Mouse (Mus musculus) embryo, embryonic 10.5 days (tissue): ENCODE measurements around the gene Shoc2.

Experiments
- DNase-seq: peaks from one replicate; pipeline ENCODE4 v3.0.0-alpha.2; 2015; ENCODE audit warnings: low spot score

Shoc2 gene

DNA sequence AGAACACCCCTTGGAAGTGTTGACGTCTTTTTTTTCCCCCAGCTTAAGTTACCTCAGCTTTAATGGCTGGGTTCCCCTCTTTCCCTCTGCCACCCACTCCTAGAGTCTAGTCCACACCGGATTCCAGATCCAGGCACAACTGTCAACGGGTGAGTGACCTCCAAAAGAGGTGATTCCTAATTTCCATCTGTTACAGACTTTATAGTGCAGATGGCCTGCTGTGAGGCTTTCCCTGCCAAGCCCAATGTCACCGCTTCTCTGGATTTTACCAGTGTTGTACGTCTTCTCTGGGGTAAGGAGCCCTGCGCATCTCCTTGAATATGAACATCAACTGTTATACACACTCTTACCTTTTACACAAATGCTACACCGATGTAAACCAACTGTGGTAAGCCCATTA lies 95.3 kb downstream of the Shoc2 start:
- DNase-seq, result no peak

GRCm38 (mm10) chr19:54040356-54041028 lies 96.4 kb downstream of the Shoc2 start:
- no peak for DNase-seq

- peak; percentile 14 for DNase-seq
Observed at GRCm38 (mm10) chr19:54041029-54041367, 96.9 kb downstream of the Shoc2 start.

- DNase-seq, result no peak
Observed at GRCm38 (mm10) chr19:54043851-54044250, 99.7 kb downstream of the Shoc2 start, which contains the start of gene Adra2a. Gene Adra2a (plus strand): TSS chr19:54044151.

DNA sequence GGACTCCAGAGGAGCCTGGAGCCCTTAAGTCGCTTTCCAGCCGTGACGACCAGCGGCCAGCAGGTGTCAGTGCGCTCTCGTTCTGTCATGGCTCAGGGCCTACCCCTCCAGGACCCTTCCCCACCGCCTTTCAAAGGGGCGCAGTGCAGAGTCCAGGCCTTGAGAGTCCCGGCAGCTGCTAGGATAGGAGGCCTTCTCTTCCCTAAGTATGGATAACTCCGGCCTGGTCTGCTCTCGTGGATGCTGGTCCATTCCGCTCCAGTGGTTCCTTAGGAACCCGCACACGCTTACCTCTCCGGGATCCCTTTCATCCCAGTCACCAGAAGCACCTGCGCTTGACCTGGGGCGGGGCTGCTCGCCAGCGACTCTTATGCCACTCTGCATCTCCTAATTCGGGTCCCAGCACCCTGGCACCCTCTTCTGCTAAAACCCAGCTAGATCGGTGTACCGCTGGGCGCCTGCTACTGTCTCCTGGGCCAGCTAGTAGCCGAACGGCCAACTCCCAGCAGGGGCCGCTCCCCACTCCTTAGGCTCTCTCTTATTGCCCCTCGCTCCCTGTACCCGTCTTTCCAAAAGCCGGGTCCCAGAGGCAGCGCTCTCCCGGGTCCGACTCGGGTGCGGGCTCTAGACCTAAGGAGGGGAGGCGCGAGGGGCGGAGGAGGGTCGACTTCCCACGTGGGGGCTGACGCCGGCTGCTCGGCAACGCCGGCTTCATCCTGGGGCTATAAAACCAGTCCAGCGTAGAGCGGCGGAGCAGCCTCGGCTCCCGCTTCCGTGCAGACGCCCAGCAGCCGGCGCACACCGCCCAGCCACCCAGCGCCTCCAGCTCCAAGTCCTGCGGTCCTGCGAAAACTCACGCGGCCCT lies 100.6 kb downstream of the Shoc2 start:
- DNase-seq, result peak; percentile 94

- peak; percentile 45 for DNase-seq
Observed at GRCm38 (mm10) chr19:54045412-54045811, 101.3 kb downstream of the Shoc2 start.

DNA sequence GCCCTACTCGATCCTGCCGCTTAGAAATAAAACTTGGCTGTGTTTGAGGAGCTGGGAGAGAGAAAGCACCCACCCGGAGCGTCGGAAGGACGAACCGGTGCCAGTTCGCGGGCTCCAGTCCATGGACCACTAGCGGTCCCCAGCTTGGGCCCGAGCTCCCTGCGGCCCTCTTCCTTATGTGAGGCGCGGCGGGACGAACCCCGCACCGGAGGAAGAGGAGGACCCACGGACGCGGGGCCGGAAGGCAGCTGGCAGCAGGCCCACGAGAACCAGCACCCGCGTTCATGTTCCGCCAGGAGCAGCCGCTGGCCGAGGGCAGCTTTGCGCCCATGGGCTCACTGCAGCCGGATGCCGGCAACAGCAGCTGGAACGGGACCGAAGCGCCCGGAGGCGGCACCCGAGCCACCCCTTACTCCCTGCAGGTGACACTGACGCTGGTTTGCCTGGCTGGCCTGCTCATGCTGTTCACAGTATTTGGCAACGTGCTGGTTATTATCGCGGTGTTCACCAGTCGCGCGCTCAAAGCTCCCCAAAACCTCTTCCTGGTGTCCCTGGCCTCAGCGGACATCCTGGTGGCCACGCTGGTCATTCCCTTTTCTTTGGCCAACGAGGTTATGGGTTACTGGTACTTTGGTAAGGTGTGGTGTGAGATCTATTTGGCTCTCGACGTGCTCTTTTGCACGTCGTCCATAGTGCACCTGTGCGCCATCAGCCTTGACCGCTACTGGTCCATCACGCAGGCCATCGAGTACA lies 102.0 kb downstream of the Shoc2 start:
- peak; percentile 36 for DNase-seq

- DNase-seq, result no peak
Observed at GRCm38 (mm10) chr19:54046684-54047070, 102.6 kb downstream of the Shoc2 start.

DNA sequence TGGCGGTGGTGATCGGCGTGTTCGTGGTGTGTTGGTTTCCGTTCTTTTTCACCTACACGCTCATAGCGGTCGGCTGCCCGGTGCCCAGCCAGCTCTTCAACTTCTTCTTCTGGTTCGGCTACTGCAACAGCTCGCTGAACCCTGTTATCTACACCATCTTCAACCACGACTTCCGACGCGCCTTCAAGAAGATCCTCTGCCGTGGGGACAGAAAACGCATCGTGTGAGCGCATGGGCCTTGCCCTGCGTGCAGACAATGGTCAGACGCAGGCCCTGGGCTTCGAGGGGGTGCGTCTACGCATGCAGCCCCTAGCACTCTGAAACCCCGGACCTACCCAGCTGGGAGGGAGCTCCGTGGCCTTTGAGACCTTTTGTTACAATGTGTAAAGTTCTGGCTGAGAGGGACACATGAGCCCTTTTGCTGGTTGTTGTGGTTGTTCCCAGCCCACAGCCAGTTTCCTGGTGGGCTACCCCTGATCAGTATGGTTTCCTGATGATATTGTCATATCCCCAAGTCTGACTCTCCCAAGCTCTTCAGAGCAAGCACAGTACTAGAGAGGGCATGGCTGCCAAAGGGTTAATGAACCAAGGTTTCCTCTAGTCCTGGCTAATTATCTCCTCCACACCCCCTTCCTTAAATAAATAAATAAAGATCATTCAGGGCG lies 103.4 kb downstream of the Shoc2 start:
- no peak for DNase-seq

DNA sequence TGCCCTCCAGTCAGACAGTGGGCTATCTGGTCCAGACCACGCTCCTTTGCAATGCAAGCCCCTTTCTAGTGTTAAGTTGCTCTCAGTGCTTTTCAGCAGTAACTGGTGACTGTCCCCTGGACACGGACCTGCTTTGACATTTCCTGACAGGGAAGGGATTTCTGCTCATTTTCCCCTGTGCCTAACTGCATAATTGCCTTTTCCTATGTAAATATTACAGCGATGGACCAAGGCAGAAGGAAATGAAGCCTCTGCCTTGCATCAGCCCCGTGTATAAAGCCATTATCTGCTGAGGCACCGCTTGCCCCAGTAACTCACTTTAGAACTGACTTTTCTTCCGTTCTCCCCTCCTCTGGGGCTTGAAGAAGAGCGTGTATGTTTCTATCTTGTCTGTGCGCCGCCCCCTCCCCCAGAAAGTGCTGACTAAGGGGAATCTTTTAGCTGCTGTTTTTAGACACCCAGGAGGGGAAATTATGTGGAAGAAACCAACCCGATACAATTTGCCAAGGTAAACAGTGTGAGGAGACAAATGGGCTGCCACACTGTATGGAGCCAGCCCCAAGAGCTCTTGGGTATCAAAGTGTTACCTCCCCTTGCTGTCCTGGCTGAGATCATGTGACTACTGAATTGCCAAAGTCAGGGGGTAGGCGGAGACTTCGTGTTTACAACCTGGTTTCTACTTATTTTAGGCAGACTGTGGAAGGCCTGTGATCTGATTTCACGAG lies 104.2 kb downstream of the Shoc2 start:
- peak; percentile 22 for DNase-seq

DNA sequence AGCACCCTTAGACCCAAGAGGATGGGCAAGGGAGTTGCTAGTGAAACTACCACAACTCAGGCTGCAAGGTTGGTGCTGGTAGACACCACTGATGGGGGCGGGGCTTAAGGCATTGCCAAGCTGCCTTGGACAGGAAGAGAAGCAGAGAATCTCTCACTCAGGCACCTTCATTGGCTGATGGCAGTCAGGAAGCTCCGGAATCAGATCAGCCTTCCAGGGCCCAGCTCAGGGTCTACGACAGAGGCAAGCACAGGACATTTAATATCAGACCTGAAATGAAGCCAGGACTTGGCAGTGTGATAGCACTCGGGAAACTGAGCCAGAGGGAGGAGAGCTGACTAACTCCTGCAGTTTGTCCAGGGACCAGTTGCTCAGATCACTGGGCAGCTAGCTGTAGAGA lies 107.5 kb downstream of the Shoc2 start:
- no peak for DNase-seq

DNA sequence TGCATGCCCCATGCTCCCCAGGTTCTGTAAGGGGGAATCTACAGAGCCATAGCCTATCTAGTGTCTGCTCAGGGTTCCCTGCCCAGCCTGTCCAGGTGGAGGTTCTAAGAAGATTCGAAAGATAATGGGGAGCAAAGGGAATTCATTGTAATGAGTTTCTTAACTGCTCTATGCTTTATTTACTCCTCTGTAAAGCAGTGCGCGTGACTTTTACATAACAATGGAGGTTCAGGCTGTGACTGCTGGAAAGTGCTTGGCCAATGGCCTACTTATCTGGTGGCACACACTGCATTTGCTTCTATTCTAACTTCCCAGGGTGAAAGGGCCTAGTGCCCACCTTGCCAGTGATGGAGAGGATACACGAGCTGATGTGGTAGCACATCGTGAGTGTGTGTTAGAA lies 111.7 kb downstream of the Shoc2 start:
- no peak for DNase-seq

DNA sequence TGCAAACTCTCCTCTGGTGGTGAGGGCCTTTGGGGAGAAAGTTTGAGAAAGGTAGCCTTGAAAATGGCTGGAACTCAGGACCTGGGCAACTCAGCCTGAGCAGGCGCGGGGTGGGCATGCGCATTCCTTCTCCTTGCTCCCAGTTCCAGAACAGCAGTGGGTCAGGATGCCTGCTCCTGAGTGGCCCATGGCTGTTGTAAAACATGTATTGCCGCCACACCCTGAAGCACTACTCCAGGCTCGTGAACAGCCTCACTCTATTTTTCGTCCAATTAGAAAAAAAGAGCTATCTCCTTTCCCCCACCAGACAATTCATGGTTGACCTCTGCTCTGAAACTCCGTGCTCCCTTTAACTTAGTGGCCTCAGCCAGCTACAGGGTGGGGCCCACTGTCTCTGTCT lies 124.3 kb downstream of the Shoc2 start:
- no peak for DNase-seq

- DNase-seq, result no peak
Observed at GRCm38 (mm10) chr19:54070521-54070920, 126.4 kb downstream of the Shoc2 start.

- no peak for DNase-seq
Observed at GRCm38 (mm10) chr19:54072233-54072800, 128.2 kb downstream of the Shoc2 start.

- DNase-seq, result peak; percentile 25
Observed at GRCm38 (mm10) chr19:54076362-54077349, 132.6 kb downstream of the Shoc2 start.

- no peak for DNase-seq
Observed at GRCm38 (mm10) chr19:54081303-54081702, 137.2 kb downstream of the Shoc2 start.

GRCm38 (mm10) chr19:54081716-54082165 lies 137.6 kb downstream of the Shoc2 start:
- DNase-seq, result no peak
